Mouse (Mus musculus): Measurements from ENCODE around the gene Xndc1.

DNA sequence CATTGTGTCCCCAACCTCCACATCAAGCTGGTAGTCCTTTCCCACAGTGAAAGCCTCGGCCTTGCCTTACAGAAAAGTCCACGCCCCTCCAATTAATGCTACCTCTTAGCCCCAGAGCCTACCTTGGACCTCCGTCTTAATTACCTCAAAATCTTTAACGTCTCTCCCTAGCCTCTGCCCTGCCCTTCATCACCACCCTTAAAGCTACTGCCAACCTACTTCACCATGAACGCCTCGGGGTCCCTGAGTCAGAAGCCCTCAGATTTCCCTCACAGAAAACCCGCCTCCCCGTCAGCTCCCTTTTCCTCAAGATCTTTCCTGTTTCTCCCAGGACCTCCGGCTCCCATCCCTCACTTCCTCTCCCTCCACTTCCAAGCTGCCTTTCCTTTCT lies 661 bp upstream of the Xndc1 start:
- no peak for TF ChIP-seq POLR2A (IDR thresholded peaks at IDR 0.05; ENCODE audit: low read depth, low read length)
- no peak for TF ChIP-seq CTCF (IDR thresholded peaks at IDR 0.05; ENCODE audit: extremely low read depth, insufficient read depth, insufficient read length, insufficient replicate concordance)
